Mouse (Mus musculus) bone marrow, adult 2 months (tissue): Measurements from ENCODE around the gene Rap2c.

Experiments used
- CTCF ChIP-seq: fragments of 200-500 bp; IDR thresholded peaks from 2 replicates; pipeline ENCODE4 v1.5.1; 2011; ENCODE audit warnings: low read length, control low read depth; ENCODE audit not compliant: control insufficient read depth, insufficient read depth
- POLR2A ChIP-seq: fragments of 200-500 bp; IDR thresholded peaks from 2 replicates; pipeline ENCODE4 v1.6.1; 2011; ENCODE audit warnings: low read depth, mild to moderate bottlenecking, control low read depth, low read length, borderline replicate concordance; ENCODE audit not compliant: control insufficient read depth

DNA sequence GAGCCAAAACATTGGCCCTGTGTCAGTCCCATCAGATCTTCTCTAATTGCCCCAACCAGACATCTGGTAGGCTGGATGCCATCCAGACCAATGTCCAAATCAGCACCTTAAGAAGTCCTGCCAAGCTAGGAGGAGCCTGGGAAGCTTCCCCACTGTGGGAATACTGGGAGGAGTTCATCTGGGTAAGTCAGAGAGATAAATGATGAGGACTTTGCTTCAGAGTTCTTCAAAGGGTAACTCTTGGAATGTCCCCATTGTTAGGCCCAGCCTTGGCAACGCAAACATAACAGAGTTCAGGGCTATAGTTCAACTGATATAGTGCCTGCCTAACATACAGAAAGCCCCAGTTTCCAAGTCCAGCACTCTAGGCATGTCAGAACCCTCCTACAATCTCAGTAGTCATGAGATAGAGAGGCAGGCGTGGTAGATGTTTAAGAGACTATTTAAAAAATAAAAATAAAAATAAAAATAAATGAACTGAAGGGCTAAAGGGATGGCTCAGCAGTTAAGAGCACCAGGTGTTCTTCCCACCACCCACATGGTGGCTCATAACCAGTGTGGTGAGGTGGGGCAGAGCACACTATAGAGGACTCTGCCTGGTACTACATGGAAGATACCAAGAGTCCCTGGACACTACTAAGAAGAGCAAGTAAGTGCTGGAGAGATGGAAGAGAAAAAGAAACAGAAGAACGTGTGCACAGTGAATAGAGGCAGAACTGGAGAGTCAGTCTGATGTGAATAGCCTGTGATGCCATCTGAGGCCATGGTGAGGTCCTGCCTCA lies 34.1 kb upstream of the Rap2c start:
- TF ChIP-seq CTCF (no peak), POLR2A (no peak)
